Mouse (Mus musculus) embryonic facial prominence, embryonic 15.5 days (tissue): Measurements from ENCODE around the gene Hc. TPM values are rescaled to one million over a fixed set of nuclear protein-coding genes. Genes with fewer than 3 reads are reported as not detected.

ENCODE experiments used
- ATAC-seq: fragments of 200-750 bp; cut with Nextera tagmentation; 2 replicates; pipeline ENCODE4 v1.8.0; 2017; ENCODE audit warnings: low read depth, moderate TSS enrichment; ENCODE audit not compliant: insufficient number of reproducible peaks, low FRiP score, low TSS enrichment
- H3K27ac ChIP-seq: fragments of 300-500 bp; sonication (generic); replicated peaks from 2 replicates; pipeline ENCODE4 v1.5.1; 2015; ENCODE audit warnings: mild to moderate bottlenecking, inconsistent platforms
- H3K27me3 ChIP-seq: fragments of 300-500 bp; sonication (generic); 2 replicates; pipeline ENCODE4 v1.6.1; 2015; ENCODE audit warnings: inconsistent platforms
- H3K36me3 ChIP-seq: fragments of 300-500 bp; sonication (generic); 2 replicates; pipeline ENCODE4 v1.6.1; 2015; ENCODE audit warnings: mild to moderate bottlenecking, inconsistent platforms
- H3K4me1 ChIP-seq: fragments of 300-500 bp; sonication (generic); 2 replicates; pipeline ENCODE4 v1.6.1; 2015; ENCODE audit warnings: inconsistent platforms
- H3K4me2 ChIP-seq: fragments of 300-500 bp; sonication (generic); replicated peaks from 2 replicates; pipeline ENCODE4 v1.6.1; 2015; ENCODE audit warnings: mild to moderate bottlenecking, inconsistent platforms
- H3K4me3 ChIP-seq: fragments of 300-500 bp; sonication (generic); replicated peaks from 2 replicates; pipeline ENCODE4 v1.5.1; 2015; ENCODE audit warnings: mild to moderate bottlenecking, inconsistent platforms
- H3K9ac ChIP-seq: fragments of 300-500 bp; sonication (generic); 2 replicates; pipeline ENCODE4 v1.6.1; 2015; ENCODE audit warnings: inconsistent platforms
- H3K9me3 ChIP-seq: fragments of 300-500 bp; sonication (generic); replicated peaks from 2 replicates; pipeline ENCODE4 v1.6.1; 2016; ENCODE audit warnings: inconsistent platforms
- WGBS: fragments of 180-500 bp; shearing (Covaris S2); methylation state at CpG from one replicate; pipeline ENCODE4 v1.1.7; 2015; 5-methylcytosine and 5-hydroxymethylcytosine counted together
- polyA plus RNA-seq: library from polyadenylated mRNA; unstranded; fragments of >200 nt; fragmentation: Nextera tagmentation; extraction: Ambion mirVana; gene quantifications from 2 replicates; pipeline ENCODE4 v1.2.1, GENCODE M21; 2015

The Hc gene
- polyA plus RNA-seq, 1 experiment from 2014 or later: not detected

- 71% methylated on average over 9 of the region's 9 CpGs for WGBS
- H3K9me3 ChIP-seq: no peaks in the 10 kb centered on the region
- no peaks in the 10 kb centered on the region for H3K27me3 ChIP-seq
- ATAC-seq: no peak
- H3K4me1 ChIP-seq: peaks cover 19% of the 10 kb centered on the region
- H3K36me3 ChIP-seq: no peaks in the 10 kb centered on the region
- H3K4me3 ChIP-seq: no peak overlapping the region
- H3K4me2 ChIP-seq: no peak overlapping the region
- H3K27ac ChIP-seq: no peak overlapping the region
- no peak overlapping the region for H3K9ac ChIP-seq
These were observed 98.3 kb downstream of the Hc start for GRCm38 (mm10) chr2:34962893-34963292.

DNA sequence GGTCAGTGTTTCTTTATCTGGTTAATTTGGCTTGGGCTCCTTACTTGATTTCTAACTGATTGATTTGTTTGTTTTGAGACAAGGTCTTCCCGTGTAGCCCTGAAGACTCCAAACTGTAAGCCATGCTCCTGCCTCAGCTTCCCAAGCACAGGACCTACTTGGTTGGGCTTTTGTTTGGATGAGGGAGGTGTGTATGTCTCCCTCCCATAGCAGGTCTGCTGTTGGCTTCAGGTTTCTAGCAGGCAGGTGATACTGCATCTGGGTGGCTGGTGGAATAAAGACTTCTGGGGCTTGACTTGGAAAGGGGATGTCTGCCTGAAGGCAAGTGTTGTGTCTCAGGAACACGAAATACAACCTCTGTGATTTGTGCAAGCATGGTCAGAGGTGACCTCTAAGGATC, 99.0 kb downstream of the Hc start:
- Histone ChIP-seq H3K4me1 (peaks cover 19% of the 10 kb centered on the region), H3K9ac (no peak overlapping the region), H3K9me3 (no peaks in the 10 kb centered on the region), H3K27me3 (no peaks in the 10 kb centered on the region), H3K4me3 (no peak overlapping the region), H3K27ac (no peak overlapping the region), H3K4me2 (no peak overlapping the region), H3K36me3 (no peaks in the 10 kb centered on the region)
- WGBS: 78% methylated on average over 2 of the region's 2 CpGs
- ATAC-seq: no peak

GRCm38 (mm10) chr2:34961481-34962036, 99.7 kb downstream of the Hc start, which contains the start of gene Traf1:
Gene Traf1 (minus strand): TSS chr2:34961772.
- WGBS: 7% methylated on average over 20 of the region's 20 CpGs
- Histone ChIP-seq H3K9ac (no peak within 1 kb of the TSS; the same call in 1 of the 2 replicates), H3K27ac (0 out of 2 replicates have a peak within 1 kb of the TSS, but pooled peaks have one; percentile 28), H3K27me3 (no peaks in the 10 kb centered on the region), H3K4me3 (peak within 1 kb of the TSS; percentile 35), H3K4me2 (peak within 1 kb of the TSS; percentile 58), H3K9me3 (no peaks in the 10 kb centered on the region), H3K4me1 (peaks cover 19% of the 10 kb centered on the region), H3K36me3 (no peaks in the 10 kb centered on the region)
- ATAC-seq: 0 out of 2 replicates have a peak, but pooled peaks have one; percentile 58

- H3K27ac ChIP-seq: 0 out of 2 replicates have a peak overlapping the region, but pooled peaks have one; percentile 28
- H3K4me2 ChIP-seq: peak overlapping the region; percentile 58
- no peak overlapping the region; the same call in 1 of the 2 replicates for H3K9ac ChIP-seq
- WGBS: 62% methylated on average over 6 of the region's 6 CpGs
- peak overlapping the region; percentile 35 for H3K4me3 ChIP-seq
- ATAC-seq: no peak
- no peaks in the 10 kb centered on the region for H3K27me3 ChIP-seq
- no peaks in the 10 kb centered on the region for H3K36me3 ChIP-seq
- H3K4me1 ChIP-seq: peaks cover 17% of the 10 kb centered on the region
- no peaks in the 10 kb centered on the region for H3K9me3 ChIP-seq
These were observed 100.3 kb downstream of the Hc start for GRCm38 (mm10) chr2:34960966-34961365.

GRCm38 (mm10) chr2:34960466-34960865, 100.8 kb downstream of the Hc start:
- H3K27ac ChIP-seq: no peak overlapping the region
- no peak for ATAC-seq

GRCm38 (mm10) chr2:34958582-34958981, 102.7 kb downstream of the Hc start:
- WGBS: 91% methylated on average over 7 of the region's 7 CpGs
- no peak overlapping the region for H3K27ac ChIP-seq
- no peak for ATAC-seq

More at GRCm38 (mm10) chr2:34960466-34960865, 100.8 kb downstream of the Hc start:
- Histone ChIP-seq H3K36me3 (no peaks in the 10 kb centered on the region), H3K4me2 (no peak overlapping the region), H3K9me3 (no peaks in the 10 kb centered on the region), H3K9ac (no peak overlapping the region), H3K27me3 (no peaks in the 10 kb centered on the region), H3K4me1 (peaks cover 13% of the 10 kb centered on the region), H3K4me3 (no peak overlapping the region)
- WGBS: 70% methylated on average over 5 of the region's 5 CpGs

GRCm38 (mm10) chr2:34958036-34958435, 103.2 kb downstream of the Hc start:
- no peak overlapping the region for H3K4me3 ChIP-seq
- no peaks in the 10 kb centered on the region for H3K36me3 ChIP-seq
- no peak overlapping the region for H3K27ac ChIP-seq
- no peak for ATAC-seq
- no peak overlapping the region for H3K4me2 ChIP-seq
- no peak overlapping the region for H3K9ac ChIP-seq
- 74% methylated on average over 7 of the region's 7 CpGs for WGBS
- H3K27me3 ChIP-seq: no peaks in the 10 kb centered on the region
- H3K4me1 ChIP-seq: peaks cover 13% of the 10 kb centered on the region
- no peaks in the 10 kb centered on the region for H3K9me3 ChIP-seq

More at GRCm38 (mm10) chr2:34958582-34958981, 102.7 kb downstream of the Hc start:
- Histone ChIP-seq H3K4me1 (peaks cover 13% of the 10 kb centered on the region), H3K9me3 (no peaks in the 10 kb centered on the region), H3K27me3 (no peaks in the 10 kb centered on the region), H3K4me2 (no peak overlapping the region), H3K36me3 (no peaks in the 10 kb centered on the region), H3K9ac (no peak overlapping the region), H3K4me3 (no peak overlapping the region)

DNA sequence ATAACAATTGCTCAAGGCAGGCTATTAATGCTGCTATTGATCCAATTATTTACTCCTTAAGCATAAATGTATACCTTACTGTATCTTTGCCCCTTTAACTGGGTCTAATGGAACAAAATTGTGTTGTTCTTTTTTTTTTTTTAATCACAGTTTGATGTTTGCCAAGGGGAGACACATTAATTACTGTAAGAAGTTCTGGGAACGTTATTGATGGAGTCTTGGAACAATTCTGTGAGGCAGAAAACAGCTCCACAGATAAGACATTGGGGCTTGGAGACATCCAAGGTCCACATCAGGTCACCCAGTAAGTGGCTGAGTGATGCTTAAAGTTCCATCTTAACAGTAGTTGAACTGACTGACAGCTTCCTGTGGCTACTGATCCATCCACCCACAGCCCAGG, 103.8 kb downstream of the Hc start:
- WGBS: 74% methylated on average over 1 of the region's 1 CpGs

DNA sequence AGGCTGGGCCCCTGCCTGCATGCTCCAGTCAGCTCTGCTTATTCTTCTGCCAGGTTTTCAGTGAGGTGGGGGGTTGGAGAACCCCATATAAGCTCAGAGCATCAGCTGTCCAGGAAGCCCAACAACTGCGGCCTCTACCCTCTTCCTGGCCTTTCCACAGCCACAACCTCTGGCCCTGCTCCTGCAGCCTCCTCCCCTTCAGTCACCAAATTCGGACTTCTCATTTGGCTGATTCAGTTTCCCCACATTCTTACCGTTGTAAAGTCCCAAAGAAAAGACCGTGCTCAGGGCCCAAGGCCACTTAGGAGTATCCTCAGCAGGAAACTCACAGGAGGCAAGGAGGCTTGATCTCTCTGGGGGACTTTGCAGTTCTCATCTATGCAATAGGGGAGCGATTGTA, 104.3 kb downstream of the Hc start:
- no peaks in the 10 kb centered on the region; the same call in 1 of the 2 replicates for H3K27me3 ChIP-seq
- H3K4me3 ChIP-seq: no peak overlapping the region
- H3K27ac ChIP-seq: no peak overlapping the region
- WGBS: 61% methylated on average over 5 of the region's 5 CpGs
- no peak for ATAC-seq
- no peaks in the 10 kb centered on the region for H3K36me3 ChIP-seq
- H3K9me3 ChIP-seq: no peaks in the 10 kb centered on the region
- peaks cover 13% of the 10 kb centered on the region for H3K4me1 ChIP-seq
- no peak overlapping the region for H3K9ac ChIP-seq
- H3K4me2 ChIP-seq: no peak overlapping the region

More for the DNA sequence above, 103.8 kb downstream of the Hc start:
- H3K9ac ChIP-seq: no peak overlapping the region
- peaks cover 13% of the 10 kb centered on the region for H3K4me1 ChIP-seq
- H3K36me3 ChIP-seq: no peaks in the 10 kb centered on the region
- no peaks in the 10 kb centered on the region; the same call in 1 of the 2 replicates for H3K27me3 ChIP-seq
- H3K4me3 ChIP-seq: no peak overlapping the region
- H3K27ac ChIP-seq: no peak overlapping the region
- no peak overlapping the region for H3K4me2 ChIP-seq
- H3K9me3 ChIP-seq: no peaks in the 10 kb centered on the region
- ATAC-seq: no peak

GRCm38 (mm10) chr2:34954344-34954743, 106.9 kb downstream of the Hc start:
- no peak overlapping the region for H3K4me3 ChIP-seq
- no peak for ATAC-seq
- no peak overlapping the region for H3K27ac ChIP-seq
- no peak overlapping the region for H3K4me2 ChIP-seq
- H3K36me3 ChIP-seq: no peaks in the 10 kb centered on the region
- no peaks in the 10 kb centered on the region for H3K4me1 ChIP-seq
- H3K27me3 ChIP-seq: no peaks in the 10 kb centered on the region; the same call in 1 of the 2 replicates
- no peak overlapping the region for H3K9ac ChIP-seq
- no peaks in the 10 kb centered on the region for H3K9me3 ChIP-seq

GRCm38 (mm10) chr2:34953547-34954116, 107.6 kb downstream of the Hc start:
- Histone ChIP-seq H3K27ac (no peak overlapping the region), H3K27me3 (no peaks in the 10 kb centered on the region; the same call in 1 of the 2 replicates), H3K36me3 (no peaks in the 10 kb centered on the region), H3K4me2 (no peak overlapping the region), H3K4me1 (no peaks in the 10 kb centered on the region), H3K9ac (no peak overlapping the region), H3K4me3 (no peak overlapping the region), H3K9me3 (no peaks in the 10 kb centered on the region)
- 63% methylated on average over 2 of the region's 2 CpGs for WGBS
- ATAC-seq: no peak
